Mouse (Mus musculus): ENCODE measurements around the gene Phtf1. TPM values are rescaled to one million over a fixed set of nuclear protein-coding genes. Genes with fewer than 3 reads are reported as not detected.

The Phtf1 gene
- total RNA-seq (2021) = 10 to 100 TPM; 11.2 to 12.4 TPM

- DNase-seq = peak; percentile 91 to 92
- intact Hi-C loops (cut with DNase I) = loop anchor here (1.0 to 2.0 kb wide), 2 partner anchors 53 to 474 kb away; partner anchors contain the start of gene Rsbn1
These were observed at the start of gene Phtf1 for GRCm38 (mm10) chr3:103967861-103968691. Gene Phtf1, plus strand, starts transcription at chr3:103968110.

- no peak for DNase-seq
- intact Hi-C loops (cut with DNase I) = no loop called here
These were observed 47.8 kb upstream of the Phtf1 start for GRCm38 (mm10) chr3:103920094-103920493.

- no peak for DNase-seq
- intact Hi-C loops (cut with DNase I) = no loop called here
These were observed 42.6 kb upstream of the Phtf1 start for GRCm38 (mm10) chr3:103925302-103925701.

GRCm38 (mm10) chr3:103927511-103927910 is 40.4 kb upstream of the Phtf1 start:
- intact Hi-C loops (cut with DNase I) = no loop called here

DNA sequence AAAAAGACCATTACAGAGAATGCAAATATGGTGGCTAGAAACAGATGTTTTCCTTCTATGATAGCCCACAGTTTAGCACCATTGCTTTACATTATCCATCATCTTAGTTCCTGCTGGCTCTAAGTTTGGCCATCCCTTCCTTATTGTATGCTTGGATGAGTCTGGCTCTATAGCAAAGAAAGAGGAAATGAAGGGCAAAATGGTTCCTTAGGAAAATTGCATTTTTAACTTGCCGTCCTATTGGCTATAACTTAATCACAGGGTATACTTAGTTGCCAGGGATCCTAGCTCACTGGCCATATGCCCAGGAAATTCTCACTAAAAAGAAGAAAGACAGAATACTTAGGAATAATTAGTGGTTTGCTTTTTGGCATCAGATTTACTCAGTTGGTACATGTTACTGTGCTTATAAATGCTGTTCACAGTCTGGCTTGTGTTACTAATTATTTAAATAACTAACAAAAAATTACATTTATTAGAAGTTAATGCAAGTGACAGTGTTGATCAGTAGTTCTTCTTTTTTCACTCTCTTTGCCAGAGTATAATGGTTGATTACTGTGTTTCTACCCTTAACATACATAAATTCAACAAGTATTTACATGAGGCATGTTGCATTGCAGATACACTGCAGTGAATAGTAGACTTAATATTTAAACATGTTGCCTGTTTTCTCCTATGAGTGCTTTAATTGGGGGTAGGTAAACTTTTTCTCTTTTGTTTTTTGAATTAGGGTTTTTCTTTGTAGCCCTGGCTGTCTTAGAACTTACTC is 22.9 kb upstream of the Phtf1 start:
- intact Hi-C loops (cut with DNase I) = no loop called here
- no peak for DNase-seq

More at GRCm38 (mm10) chr3:103927511-103927910, 40.4 kb upstream of the Phtf1 start:
- DNase-seq = peak; percentile 12 to 26

GRCm38 (mm10) chr3:103948666-103949065 is 19.2 kb upstream of the Phtf1 start:
- no peak for DNase-seq
- intact Hi-C loops (cut with DNase I) = no loop called here

- intact Hi-C loops (cut with DNase I) = no loop called here
- DNase-seq = no peak
These were observed 7.3 kb upstream of the Phtf1 start for GRCm38 (mm10) chr3:103960622-103961021.

- intact Hi-C loops (cut with DNase I) = loop anchor here (1.0 to 2.0 kb wide), 2 partner anchors 52 to 475 kb away; partner anchors contain the start of gene Rsbn1
- no peak for DNase-seq
These were observed 679 bp upstream of the Phtf1 start for GRCm38 (mm10) chr3:103967231-103967630.

DNA sequence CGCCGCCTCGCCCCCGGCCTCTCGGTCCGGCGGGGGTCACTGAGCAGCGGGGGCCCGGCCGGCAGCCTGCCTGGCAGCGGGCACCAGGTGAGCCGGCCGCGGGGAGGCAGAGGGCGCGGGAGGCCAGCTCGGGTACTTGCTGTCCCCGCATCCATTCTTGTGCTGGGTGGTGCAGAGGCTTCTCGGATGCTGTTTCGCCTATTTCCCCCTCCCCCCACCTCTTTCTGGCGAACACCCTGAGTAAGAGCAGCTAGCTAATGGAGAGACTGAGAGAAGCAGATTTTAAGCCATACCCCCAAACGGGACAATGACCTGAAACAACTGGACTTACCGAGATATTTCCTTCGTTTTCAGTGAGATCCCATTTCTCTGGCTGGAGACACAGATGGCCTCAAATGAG is 791 bp downstream of the Phtf1 start:
- DNase-seq = peak in 1 of 2 experiments; percentile 71
- intact Hi-C loops (cut with DNase I) = no loop called here

DNA sequence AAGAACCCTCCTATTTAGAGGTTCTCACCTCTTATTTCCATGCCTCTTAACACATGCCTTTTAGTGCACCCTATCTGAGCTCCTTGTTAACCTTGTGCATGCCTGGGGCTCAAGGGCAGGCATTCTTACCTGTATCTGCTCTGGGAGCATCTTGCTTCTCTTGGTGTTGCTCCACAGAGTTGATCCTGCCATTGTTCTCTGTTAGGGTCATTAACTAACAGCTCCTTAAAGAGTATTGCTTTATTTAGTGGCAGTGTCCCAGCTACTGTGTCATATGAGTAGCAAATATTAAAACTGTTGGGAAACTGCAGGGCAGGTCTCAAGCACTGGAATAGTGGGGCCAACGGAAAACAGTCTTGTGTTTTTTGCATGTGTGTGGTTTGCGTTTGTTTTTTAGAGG is 3.2 kb downstream of the Phtf1 start:
- no peak for DNase-seq
- intact Hi-C loops (cut with DNase I) = no loop called here

GRCm38 (mm10) chr3:103984556-103984955 is 16.6 kb downstream of the Phtf1 start:
- DNase-seq = no peak
- intact Hi-C loops (cut with DNase I) = no loop called here

DNA sequence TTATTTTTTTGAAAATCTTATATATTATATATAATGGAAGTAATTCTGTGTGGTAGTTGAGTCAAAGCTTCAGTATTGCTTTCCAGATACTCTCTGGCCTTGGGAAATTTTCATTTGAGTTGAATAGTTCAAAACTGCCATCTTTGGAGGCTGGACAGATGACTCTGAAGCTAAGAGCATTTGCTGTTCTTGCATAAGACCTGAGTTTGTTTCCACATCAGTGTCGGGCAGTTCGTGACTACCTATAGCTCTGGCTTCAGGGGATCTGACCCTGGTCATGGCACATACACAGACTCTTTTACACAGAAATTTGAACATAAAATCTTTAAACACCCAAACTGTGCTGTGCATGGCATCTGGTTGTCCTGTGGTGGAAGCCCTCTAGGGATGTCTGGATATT is 17.3 kb downstream of the Phtf1 start:
- intact Hi-C loops (cut with DNase I) = no loop called here
- no peak for DNase-seq

DNA sequence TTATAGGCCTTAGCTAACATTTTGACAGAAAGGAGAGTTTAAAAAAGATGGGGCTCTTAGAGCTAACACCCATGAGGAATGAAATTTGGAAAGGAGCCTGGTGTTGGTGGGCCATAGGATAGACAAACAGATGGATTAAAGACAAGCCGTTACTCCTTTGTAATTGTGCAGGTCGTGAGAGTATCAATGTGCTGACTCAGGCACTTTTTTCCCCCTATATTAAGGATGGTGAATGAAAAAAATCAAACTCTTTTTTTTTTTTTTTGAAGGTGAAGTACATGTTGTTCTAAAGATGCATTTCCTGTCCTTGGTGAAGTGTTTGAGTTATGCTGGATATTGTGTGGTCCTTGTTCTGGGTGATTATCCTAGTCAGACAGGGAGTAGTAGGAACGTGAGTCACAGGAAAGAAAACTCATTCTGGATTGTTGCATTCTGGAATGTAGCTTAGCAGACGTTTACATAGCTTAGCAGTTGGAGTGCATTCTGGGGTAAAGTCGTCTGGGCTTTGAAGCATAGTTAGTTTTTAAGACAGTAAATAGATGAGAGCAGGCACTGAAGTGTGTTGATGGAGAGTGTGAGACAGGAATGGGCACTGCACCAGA is 20.0 kb downstream of the Phtf1 start:
- intact Hi-C loops (cut with DNase I) = no loop called here

DNA sequence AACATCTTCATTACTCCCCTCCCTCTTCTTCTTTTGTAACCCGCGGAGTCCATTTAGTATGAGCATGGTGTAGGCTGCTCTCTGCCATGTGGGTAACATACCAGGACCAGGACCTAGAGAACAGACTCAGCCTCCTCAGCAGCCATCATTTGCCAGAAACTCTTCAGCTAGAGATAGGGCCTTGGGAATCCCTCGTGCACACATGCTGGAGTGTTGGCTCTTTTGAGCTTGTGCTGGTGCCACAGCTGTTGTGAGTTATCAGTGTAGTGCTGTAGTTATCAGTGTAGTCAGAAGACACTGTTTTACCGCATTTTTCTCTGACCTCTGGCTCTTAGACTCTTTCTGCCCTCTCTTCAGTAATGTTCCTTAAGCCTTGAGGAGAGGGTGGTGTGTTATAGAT is 21.4 kb downstream of the Phtf1 start:
- no peak for DNase-seq
- intact Hi-C loops (cut with DNase I) = no loop called here

More for the DNA sequence above, 20.0 kb downstream of the Phtf1 start:
- no peak for DNase-seq

DNA sequence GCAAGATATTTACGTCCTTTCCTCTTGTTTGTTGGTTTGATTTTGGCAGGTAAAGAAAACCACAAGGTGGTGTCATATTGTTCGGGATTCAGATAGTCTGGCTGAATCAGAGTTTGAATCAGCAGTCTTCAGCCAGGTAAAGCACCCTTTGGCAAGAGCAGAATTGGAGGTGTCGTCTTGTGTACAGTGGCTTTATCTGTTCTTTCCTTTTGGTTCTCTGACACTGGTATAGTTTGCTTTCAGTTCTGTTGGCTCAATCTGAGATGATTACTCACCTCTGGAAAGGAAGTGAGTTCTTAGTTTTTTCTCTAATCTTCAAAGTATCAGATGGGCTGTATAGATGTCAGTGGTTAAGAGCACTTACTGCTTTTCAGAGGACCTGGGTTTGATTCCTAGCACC is 23.4 kb downstream of the Phtf1 start:
- intact Hi-C loops (cut with DNase I) = no loop called here
- DNase-seq = no peak

- intact Hi-C loops (cut with DNase I) = no loop called here
- no peak for DNase-seq
These were observed 30.8 kb downstream of the Phtf1 start for GRCm38 (mm10) chr3:103998724-103999123.

DNA sequence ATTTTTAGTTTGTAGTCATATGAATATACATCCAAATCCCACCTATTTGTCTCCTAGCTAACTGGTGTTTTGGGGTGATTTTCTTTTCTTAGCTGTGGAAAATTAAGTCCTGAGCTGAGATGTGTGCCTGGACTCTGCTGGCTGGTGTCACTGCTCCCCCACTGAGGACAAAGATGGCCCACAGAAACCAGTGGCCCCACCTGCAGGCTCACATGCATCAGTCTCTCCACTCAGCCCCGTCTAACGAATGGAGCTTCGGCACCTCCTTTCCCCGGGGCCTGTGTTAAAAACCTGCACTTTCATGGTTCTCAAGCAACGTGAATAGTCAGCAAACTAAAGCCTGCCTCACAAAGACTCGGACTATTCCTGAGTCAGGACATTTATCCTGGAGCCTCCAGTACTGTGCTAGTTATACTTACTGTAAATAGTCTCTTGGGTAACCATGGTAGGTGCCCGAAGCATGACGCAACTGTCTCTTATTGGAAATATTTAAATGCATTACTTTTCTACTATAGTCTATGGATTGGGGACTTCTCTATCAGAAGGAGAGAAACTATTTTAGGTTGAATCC is 39.1 kb downstream of the Phtf1 start:
- DNase-seq = no peak
- intact Hi-C loops (cut with DNase I) = no loop called here

DNA sequence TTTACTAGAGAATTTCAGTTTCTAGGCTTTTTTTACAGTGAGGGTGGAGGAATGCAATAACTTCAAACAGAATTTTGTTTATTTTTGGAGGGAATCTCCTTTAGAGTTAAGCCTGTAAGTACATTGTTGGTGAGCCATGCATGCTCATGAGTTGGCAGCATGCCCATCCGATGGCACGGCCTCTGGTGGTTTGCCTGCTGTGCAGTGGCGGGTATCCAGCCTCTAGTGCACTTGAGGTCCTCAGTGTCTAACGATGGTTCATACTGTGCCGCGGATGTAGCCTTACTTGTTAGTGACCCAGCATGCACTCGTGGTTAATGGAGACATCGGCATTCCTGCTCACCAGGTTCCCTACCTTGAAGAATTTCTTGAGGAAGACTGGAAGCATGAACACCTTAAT is 39.6 kb downstream of the Phtf1 start:
- peak; percentile 68 to 75 for DNase-seq
- intact Hi-C loops (cut with DNase I) = no loop called here

DNA sequence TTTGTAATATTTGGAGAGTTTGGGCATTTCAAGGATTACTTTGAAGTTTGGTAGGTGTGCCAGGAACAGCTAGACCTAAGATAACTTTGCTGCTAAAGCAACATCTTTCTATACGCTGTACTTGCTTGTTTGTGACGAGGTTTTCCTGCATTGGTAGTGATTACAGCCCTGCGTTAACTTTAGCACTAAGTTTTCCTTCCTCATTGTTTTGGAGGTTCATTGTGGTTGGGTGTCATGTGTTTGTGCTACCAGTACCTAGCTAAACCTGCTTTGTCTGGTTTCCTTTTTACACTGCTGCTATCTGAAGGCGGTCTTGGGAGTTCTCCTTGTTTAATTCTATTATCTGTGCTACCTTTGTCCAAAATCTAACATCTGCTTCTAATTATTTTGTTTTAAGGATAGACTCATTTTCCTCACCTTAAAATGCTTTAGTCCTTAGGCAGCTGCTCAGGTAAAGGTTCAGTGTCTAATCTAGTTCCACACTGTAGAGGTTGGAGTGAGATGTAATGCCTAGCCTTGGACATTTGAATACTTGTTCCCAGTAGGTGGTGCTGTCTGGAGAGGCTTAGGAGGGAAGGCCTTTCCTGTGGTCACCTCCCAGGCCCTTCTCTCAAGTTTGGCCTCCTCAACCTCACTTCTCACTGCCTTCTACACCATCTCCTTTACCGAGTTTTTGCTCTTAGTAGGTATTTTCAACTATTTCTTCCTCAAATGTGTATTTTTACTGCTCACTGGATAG is 42.2 kb downstream of the Phtf1 start:
- intact Hi-C loops (cut with DNase I) = loop anchor here (10.0 kb wide), 1 partner anchor 665 kb away; no protein-coding TSS in a partner anchor
- DNase-seq = no peak

GRCm38 (mm10) chr3:104011972-104012371 is 44.1 kb downstream of the Phtf1 start:
- DNase-seq = no peak
- intact Hi-C loops (cut with DNase I) = loop anchor here (10.0 kb wide), 1 partner anchor 663 kb away; no protein-coding TSS in a partner anchor
